Mouse (Mus musculus): ENCODE results near the gene Cplx2.

GRCm38 (mm10) chr13:54380421-54380820 lies 9.3 kb downstream of the Cplx2 start:
- TF ChIP-seq CTCF (IDR thresholded peaks at IDR 0.05; ENCODE audit: borderline replicate concordance, control insufficient read depth, extremely low read depth, insufficient read depth, low read length, poor library complexity) (no peak), POLR2A (IDR thresholded peaks at IDR 0.05; ENCODE audit: control insufficient read depth, extremely low read depth, insufficient read depth, low read length, poor library complexity) (no peak)
